Mouse (Mus musculus) B cell, adult 2 months (primary cell): ENCODE data around the gene Rspry1.

Experiments used
- DNase-seq, 2 experiments: peaks; one replicate each; pipeline ENCODE4 v3.0.0; 2022

Gene Rspry1

DNA sequence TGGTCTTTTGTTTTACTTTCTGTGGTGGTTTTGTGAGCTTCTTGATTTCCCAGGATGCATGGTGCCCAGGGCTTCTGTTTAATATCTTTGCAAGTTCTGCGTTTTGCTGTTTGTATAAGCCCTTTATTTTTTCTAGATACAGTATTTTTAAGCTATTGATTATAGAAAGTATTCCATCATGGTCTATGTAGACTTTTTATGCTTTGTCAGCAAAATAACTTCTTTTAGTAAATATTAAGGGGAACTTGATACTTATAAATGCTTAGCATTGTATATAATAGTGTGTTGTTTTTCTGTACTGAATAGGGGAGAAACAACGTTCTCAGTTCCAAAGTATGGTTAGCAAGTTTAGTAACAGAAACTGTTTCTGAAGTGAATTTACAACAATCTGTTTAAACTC lies 2.3 kb downstream of the Rspry1 start:
- DNase-seq: no peak

DNA sequence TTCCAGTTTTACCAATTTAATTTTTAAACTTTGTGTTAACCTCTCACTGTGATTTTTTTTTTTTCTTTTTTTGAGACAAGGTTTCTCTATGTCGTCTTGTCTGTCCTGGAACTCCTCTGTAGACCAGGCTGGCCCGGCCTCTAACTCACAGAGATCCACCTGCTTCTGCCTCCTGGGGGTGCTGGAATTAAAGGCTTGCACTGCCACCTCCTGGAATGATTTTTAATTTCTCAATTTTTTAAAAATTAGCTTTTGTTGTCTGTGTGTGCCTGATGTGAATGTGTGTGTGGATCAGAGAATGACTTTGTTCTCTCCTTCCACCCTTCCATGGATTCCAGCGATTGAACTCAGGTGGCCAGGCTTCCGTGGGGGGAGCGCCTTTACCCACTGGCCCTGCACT lies 5.3 kb downstream of the Rspry1 start:
- DNase-seq: no peak

DNA sequence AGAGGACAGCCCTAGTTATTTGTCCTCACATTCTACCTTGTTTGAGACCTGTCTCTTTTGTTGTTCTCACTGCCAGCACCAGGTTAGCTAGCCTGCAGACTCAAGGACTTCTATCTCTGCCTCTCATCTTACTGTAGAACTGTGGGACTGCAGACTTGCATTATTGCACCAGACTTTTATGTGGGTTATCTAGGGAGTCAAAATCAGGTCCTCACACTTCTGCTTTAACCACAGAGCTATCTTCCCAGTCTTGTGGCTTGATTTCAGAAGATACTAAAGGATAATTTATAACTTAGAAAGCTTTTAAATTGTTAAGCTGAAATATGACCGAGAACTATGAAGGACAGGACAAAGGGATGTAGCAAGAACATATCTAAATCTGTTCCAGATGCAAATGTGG lies 23.1 kb downstream of the Rspry1 start:
- no peak for DNase-seq

DNA sequence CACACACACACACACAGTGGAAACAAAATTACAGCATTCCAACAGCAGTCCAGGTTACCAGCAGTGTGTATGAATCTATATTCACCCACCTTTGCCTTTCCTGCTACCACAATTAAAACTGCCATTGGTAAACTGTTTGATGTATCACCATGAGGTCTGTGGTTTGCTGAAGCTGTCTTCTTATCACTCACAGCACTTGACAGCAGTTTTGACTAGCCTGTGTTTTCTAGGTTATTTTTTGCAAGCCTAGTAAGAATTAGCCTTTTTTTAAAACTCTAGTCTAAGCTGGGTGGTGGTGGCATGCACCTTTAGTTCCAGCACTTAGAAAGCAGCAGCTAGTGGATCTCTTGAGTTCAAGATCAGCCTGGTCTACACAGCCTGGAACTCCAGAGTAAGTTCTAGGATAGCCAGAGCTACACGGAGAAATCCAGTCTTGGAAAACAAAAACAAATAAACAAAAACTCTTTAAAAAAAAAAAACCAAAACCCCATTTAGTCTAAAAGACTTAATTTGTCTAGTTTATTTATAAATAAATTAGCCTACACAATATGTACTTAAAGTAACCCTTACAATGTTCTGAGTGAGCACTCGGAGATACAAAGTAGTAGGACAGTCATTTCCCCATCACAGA lies 31.9 kb downstream of the Rspry1 start:
- DNase-seq: no peak

DNA sequence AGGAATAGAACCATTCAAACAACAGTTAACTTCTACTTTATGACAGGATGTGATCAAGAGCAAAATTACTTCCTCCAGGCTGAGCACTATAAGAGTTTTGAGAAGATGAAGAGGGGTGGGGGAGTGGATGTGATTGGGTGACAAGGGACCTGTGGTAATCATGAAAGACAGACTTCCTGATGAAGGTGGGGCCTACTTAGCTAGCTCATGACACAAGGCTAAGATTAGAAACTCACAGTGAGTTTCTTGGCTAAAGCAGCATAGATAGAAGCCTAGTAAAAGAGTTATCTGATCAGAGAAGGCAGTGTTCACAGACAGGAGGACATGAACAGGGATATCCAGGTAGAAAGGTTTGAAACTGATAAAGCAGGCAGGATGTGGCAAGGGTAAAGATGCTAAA lies 32.5 kb downstream of the Rspry1 start:
- peak in 1 of 2 experiments; percentile 8 for DNase-seq

DNA sequence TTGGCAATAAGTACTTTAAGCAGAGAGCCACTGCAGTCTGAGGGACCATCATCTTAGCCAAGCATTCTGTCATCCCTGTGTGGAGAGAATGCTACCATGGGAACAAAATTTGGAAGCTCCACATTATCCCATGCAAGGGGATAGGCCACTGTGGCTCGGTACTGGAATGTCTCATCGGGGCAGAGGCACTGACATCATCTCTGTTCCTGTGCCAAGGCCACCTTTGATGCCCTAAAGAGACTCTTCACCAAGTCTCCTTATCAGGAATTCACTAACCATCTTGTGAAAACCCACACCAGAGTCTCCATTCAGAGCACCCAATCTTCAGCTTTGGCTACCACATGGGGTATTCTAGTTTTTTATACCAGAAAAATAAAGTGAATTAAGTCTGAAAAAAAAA lies 39.4 kb downstream of the Rspry1 start:
- no peak for DNase-seq

DNA sequence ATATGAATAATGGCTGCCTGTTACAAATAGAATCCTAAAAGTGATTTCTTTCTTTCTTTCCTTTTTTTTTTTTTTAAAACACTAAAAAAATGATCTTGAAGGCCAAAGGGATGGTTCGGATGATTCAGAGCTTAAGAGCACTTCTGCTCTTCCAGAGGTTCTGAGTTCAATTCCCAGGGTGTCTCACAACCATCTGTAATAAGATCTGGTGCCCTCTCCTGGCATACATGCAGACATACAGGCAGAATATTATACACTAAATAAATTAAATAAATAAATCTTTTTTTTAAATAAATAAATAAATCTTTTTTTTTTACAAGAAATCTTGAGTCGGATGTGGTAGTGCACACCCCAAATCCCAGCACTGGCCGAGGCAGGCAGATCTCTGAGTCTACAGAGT lies 40.2 kb downstream of the Rspry1 start:
- no peak for DNase-seq

DNA sequence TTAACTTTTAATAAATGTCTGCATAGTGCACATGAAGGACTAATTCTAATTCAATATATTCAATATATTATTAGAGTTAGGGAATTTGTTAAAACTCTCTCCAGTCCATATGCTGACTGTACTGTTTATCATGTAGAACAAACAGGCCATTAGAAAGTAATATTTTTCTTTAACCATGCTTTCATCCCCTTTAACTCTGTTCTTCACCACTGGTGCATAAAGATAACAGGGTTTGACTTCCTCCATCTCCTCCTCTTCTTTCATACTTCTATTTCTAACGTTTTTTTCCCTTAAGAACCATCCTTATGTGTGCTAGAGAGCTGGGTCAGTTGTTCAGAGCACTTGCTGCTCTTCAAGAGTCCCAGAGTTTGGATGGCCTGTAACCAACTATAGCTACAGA lies 43.5 kb downstream of the Rspry1 start:
- no peak for DNase-seq

DNA sequence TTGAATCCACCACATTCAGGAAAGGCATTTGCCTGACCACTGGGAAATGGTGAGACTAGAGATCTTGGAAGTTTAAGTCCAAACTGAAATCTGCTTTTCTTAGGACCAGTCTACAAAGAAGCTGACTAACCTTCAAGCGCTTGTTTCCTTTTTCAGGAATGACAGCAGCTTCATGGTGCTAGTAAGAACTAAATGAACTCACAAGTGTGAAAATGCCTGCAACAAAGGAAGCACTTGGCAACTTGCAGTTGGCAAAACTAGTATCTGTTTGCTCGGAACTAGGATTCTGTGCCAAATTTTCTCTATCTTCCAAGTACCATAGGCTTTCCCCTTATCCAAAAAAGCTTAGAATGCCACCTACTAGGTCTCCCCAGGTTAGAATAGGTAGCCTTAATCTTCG lies 44.4 kb downstream of the Rspry1 start:
- no peak for DNase-seq

DNA sequence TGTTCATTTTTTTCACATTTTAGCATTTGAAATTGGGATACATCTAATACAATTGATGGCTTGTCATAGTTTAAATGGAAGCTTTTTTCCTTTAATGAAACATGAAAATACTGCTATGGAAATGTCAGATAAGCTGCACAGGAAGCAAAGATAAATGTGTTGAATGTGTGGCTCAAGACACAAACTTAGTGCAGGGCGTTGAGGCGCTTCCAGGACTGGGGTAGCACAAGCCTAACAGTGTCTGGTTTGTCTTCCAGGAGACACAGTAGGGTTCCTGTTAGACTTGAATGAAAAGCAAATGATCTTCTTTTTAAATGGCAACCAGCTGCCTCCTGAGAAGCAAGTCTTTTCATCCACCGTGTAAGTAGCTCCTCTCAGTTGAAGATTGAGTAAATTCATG lies 47.8 kb downstream of the Rspry1 start:
- DNase-seq: no peak

DNA sequence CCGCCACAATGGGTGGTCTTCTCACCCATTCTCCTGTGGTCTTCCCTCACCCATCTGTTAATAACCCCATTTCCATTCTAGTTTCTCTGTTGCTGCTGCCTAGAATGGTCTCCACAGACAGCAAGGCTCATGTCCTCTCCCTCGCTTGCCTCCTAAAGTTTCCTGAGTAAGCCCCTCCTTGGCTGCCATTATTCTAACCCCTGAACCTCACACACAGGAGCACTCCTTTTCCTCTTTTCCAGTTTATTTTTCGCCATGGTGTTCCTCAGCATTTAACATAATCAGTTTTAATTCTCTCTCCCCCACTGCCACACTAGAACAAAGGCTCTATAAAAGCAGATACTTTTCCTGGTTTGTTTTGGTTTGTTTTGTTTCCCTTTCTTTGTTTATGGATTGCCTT lies 51.2 kb downstream of the Rspry1 start:
- no peak for DNase-seq

DNA sequence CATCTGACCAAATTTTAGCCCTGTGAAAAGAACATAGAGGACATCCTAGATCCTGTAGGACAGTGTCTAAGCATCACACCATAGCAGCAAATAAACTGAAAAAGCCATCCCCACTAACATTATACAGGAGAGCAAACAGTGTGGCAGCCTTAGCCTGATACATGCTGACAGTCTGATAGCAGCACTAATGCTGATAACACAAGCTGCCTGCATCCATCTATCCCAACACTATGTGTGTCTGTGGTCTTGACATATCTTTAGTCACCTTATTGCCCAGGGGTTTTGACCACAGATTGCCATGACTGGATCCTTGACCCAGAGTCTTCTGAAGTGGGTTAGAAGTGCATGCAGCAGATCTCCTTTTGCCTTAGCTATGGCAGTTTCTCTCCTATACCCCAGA lies 53.3 kb downstream of the Rspry1 start:
- no peak for DNase-seq

DNA sequence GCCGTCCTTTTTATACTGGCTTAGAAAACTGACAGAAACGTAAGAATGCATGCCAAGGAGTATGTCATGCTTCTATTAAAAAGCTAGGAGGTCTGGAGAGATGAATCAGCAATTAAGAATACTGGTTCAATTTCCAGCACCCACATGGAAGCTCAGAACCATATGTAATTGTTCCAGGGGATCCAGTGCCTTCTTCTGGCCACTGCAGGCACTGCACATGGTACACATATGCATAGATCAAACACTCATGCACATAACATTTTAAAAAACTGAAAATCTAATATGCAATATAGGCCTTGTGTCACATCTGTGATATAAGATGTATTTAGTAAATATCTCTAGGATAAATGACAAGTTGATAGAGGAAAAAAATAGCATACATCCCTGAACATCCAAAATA lies 56.3 kb downstream of the Rspry1 start:
- DNase-seq: no peak

DNA sequence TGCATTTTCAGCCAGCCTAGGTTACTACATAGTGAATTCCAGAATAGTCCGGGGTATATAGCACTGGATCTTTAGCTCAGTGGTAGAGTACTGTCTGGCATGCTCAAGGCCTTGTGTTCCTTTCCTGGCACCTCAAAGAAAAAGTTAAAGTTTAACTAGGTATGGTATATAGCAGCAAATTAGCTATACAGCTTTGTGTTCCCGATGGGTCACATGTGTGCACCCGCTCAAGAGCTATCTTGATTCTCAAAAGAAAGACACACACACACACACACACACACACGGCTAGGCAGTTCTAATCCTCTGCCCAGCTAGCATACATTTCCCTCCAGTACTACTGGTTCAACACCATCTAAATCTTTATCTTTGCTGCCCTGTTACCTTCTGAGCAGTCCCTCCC lies 58.7 kb downstream of the Rspry1 start:
- DNase-seq: no peak

DNA sequence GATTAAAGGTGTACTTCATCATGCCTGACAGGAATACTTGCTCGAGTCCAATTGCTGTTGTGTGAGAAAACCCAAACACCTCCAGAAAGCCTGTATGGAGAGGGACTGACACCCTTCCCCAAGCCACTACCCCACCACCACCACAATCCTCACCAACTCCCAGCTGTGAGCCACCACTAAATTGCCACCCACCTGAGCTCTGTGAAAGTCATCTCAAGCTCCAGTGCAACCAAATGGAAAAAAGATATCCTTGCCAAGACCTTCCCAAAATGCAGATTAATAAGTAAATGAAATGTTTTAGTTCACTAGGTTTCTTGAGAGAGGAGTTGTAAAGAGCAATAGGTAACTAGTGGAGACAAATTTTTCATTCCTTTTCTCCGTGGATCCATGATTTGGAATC lies 63.0 kb downstream of the Rspry1 start:
- no peak for DNase-seq

DNA sequence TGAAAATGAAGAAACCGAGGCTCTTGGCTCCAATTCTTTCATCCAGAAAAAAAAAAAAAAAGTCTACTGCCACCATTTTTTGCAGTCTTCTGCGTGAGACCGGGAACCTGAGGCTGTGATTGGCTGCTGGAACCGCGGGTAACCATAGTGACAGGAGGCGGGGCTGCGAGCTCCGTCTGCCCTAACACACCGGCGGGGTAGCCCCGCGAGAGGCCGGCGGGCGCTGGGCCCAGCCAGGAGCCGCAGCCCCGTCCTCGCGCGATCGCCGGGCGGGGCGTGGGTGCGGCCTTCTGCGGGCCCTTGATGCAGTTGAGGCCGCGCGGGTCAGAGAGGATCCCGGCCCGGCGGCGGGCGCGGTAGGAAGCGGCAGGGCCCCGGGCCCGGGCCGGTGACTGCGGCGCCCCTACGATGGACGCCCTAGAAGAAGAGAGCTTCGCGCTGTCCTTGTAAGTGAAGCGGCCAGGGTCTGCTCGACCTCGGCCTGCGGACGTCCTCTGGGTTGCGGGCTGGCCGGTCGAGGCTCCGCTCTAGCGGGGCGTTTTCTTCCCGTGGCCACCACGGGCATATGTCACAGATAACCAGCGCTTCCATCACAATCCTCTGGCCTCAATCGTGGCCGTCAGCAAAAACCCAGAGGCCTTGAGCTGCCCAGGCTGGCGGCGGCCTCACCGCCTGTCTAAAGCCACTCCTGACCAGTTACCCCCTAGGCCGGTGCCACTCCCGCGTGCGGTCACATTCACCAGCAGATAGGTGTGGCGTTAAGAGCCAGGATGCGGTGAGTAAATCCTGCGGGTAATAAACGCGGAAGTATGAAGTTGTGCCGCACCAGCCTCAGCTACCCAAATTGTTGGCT lies 64.9 kb downstream of the Rspry1 start, which contains the start of gene Arl2bp:
Arl2bp (plus strand) TSS at position 145 of the 853 bp plus-strand sequence.
- peak; percentile 95 to 96 for DNase-seq

DNA sequence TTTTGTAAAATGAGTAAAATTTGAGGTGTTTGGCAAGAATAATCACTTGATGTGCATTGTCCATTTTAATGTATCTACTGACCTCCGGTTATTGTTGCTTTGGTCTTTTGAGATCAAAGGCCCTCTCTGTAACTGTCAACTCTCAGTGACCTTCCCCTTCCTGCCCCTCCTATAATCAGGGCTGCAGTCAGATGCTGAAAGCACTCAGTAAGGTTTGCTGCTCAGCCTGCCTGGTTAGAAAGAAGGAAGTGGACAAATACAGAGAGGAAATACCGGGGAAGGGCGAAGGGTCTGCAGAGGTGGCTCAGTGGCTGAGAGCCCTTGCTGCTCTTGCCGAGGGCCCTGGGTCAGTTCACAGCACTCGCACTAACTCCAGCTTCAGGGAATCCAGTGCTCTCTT lies 72.6 kb downstream of the Rspry1 start:
- no peak for DNase-seq

DNA sequence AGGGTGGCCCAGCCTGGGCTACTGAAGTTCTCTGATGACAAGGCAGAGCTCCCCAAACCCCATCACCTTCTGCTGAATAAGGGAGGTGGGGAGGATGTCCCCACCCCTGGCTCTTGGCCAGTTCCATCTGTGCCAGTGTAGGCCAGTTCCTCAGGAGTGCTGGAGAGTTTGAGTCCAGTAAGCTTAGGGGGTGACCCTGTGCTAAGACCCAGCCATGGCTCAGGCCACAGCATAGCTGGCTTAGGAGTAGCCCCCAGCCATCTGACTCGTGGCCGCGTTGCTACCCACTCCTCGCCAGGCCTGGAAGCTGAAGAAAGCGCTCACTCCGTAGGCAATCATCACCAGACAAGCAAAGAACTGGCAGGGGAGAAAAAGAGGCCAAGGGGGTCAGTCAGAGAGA lies 74.2 kb downstream of the Rspry1 start:
- no peak for DNase-seq

DNA sequence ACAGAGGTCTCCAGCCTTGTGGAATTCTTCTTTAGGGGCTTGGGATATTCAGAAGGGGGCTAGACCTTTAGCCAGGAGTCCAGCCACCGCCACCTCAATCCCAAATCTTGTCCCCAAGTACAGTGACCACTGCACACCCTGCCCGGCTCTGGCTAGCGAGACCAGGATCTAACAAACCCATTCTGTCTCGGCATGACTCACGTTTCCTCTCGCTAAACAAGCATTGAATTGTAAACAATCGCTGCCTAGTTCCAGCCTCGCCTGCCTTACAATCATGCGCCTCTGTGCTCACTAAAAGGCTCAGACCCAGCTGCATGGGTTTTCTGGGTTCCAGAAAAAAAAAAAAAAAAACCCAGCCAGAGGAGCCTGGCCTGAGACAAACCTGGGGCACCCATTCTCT lies 76.8 kb downstream of the Rspry1 start:
- DNase-seq: no peak

DNA sequence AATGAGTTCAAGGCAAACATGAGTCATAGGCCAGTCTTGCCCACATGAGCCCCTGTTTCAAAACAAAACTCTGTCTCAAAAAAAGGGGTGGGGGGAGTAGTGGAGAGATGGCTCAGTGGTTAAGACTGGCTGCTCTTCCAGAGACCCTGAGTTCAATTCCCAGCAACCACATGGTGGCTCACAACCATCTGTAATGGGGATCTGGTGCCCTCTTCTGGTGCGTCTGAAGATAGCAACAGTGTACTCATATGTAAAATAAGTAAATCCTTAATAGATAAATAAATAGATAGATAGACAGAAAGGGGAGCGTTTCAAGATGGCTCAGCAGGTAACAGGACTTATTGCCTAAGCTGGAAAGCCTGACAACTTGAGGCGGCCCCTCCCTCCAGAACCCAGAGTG lies 78.7 kb downstream of the Rspry1 start:
- DNase-seq: peak; percentile 27 to 28

DNA sequence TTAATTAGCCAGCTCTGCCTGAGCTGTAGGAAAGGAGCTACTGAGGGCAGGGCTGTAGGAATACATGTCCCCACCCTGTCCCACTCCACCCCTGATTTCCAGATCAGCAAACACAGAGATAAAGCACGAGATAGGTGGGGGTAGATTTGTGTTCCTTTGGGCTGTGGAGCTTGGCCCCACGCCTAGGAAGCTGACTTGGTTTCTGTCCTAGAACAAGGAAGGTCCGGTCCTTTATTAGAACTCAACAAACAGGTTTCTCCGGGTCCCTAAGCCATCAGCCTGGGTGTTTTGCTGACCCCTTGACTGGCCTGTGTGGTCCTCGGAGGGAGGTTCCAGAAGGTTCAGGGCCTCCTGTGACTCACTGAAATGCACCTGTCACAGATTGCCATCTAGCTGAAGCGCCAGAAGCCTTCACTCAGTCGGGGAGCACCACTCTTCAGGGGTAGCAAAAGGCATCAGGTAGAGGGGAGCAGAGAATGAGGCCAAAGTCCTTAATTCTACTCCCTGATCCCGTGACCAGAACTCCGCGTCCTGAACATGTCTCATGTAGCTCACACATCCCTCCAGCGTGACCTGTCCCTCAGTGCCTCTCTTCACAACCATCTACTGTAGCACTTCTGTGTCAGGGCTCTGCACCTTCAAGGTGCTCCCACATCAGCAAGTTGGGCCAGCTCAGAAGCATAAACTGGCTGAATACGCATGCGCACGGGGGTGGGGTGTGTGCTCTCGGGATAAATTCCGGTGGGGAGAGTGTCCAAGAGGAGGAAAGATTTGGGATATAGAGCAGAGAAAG lies 81.2 kb downstream of the Rspry1 start:
- DNase-seq: no peak

DNA sequence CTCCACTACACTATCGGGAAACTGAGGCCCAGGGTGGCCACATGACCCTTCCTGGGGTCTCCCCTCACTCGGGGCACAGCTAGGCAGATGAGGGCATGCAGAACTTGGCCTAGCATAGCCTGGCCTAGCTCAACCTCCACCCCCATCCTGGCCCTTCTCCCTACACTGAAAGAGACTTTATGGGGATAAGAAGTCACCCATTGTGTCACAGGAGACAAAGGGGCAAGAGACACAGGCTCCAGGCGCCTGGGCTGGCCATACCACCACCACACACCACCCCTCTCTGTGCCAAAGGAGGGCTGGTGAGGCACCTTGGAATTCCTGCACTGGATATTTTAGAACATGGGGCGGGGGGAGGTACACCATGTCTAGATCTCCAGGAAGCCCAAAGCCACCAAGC lies 82.5 kb downstream of the Rspry1 start:
- no peak for DNase-seq

DNA sequence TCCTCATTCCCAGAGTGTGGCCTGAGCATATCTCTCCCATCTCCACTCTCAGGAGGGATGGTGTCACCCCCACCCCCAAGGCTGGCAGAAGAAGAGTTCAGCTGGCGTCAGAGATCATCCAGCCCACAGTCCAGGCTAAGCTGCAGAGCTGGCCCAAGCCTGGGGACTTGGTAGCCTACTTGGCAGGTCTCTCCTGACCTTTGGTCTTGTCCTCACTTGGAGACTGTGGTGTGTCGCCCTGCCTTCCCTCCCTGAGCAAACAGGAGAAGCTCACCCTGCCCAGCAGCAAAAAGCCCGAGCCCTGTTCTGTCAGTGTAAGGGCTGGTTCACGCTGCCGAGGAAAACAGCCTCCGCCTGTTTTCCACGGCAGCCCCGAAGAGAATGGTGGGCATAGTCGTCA lies 84.2 kb downstream of the Rspry1 start:
- no peak for DNase-seq

DNA sequence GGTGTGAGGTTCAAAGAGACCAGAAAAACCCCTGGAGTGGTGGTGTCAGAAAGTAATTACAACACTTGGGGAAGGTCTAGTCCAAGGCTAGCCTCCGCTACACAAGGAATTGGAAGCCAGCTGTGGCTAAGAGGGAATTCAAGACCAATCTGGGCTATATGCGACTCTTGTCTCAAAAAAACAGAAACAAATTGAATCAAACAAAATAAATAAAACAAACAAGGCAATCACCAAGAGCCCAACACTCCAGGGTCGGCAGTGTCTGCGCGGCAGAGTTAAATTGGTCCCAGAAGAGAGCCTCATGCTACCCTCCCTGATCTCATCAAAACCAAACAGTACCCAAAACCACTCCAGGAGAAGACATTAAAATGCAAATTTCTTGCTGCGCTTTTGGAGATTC lies 93.0 kb downstream of the Rspry1 start:
- DNase-seq: no peak
